Mouse (Mus musculus): ENCODE data around the gene Gpr87.

DNA sequence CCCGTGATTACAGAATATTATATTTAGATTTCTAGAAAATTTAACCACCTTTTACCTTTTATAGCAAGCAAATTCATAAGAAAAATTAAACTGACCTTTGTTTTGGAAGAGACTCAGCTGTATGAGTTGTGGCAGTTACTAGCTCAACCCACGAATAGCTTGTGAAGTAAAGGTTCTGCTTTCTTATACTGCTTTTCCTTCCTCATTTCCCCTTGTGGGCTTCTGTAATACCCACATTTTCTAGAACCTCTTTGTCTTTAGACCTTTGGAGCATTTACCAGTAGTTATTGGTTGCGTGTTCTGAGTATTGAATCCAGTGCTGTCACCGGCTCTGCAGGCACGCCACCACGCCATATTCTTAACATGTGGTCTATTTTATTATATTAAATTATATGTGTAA, 15.8 kb upstream of the Gpr87 start, which contains the start of gene P2ry13:
- TF ChIP-seq CTCF (IDR thresholded peaks at IDR 0.05; ENCODE audit: borderline replicate concordance, insufficient read depth, low read depth, low read length) = no peak
- TF ChIP-seq POLR2A (IDR thresholded peaks at IDR 0.05; ENCODE audit: borderline replicate concordance, insufficient read depth, low read length) = no peak
